Mouse (Mus musculus): ENCODE measurements around the gene Lamtor4. TPM values are rescaled to one million over a fixed set of nuclear protein-coding genes. Genes with fewer than 3 reads are reported as not detected.

Gene Lamtor4
- polyA plus RNA-seq, 1 experiment from 2014 or later: 71.9 TPM

DNA sequence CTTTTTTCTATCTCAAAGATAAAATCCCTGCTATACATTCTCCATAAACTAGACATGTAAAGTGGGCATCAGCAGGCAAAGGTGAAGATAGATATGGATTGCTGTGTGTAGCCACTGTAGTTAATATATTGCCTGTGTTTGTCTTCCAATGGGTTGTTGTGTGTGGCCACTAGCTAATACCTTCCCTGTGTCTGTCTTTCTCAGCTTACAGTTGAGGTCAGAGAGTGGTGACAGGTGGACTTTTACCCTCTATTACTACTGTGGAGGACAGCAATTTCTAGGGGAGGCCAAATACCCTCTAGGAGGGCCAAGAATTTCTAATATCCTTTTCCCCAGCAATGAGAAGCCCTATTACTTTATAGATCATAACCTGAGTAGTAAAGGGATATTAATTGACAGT, 21.1 kb upstream of the Lamtor4 start:
- H3K9me3 ChIP-seq: no peaks in the 10 kb centered on the region
- no peaks in the 10 kb centered on the region for H3K36me3 ChIP-seq
- no peak for ATAC-seq (ENCODE audit: insufficient read depth, low FRiP score, low read depth)
- H3K27me3 ChIP-seq (replicated peaks): no peaks in the 10 kb centered on the region
- no peak overlapping the region for H3K4me3 ChIP-seq (replicated peaks)
- no peaks in the 10 kb centered on the region for H3K4me1 ChIP-seq
- no peak overlapping the region for H3K27ac ChIP-seq
- no peak overlapping the region for H3K9ac ChIP-seq
- H3K4me2 ChIP-seq: no peak overlapping the region

DNA sequence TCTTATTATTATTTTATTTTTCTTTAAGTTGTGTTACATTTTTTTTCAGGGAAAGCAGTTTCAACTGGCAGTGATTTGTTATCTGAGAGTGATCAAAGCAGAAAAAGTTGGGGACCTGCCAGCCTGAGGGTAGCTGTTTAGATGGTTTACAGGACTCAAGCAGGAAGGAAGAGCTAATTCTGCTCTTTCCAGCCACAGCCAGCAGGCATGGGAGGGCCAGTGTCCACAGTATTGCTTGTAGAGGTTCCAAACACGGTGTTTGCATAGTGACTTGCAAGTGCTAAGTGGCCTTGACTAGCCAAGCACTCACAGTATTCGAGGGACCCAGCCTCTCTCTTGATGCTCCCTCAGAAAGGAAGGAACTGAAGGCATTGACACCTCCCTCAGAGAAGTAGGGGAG, 13.8 kb upstream of the Lamtor4 start:
- H3K9ac ChIP-seq: no peak overlapping the region
- no peaks in the 10 kb centered on the region for H3K27me3 ChIP-seq (replicated peaks)
- no peak for ATAC-seq (ENCODE audit: insufficient read depth, low FRiP score, low read depth)
- no peak overlapping the region for H3K4me2 ChIP-seq
- no peaks in the 10 kb centered on the region for H3K36me3 ChIP-seq
- no peaks in the 10 kb centered on the region for H3K9me3 ChIP-seq
- H3K27ac ChIP-seq: no peak overlapping the region
- H3K4me3 ChIP-seq (replicated peaks): no peak overlapping the region
- 25% methylated on average over 2 of the region's 2 CpGs for WGBS
- H3K4me1 ChIP-seq: no peaks in the 10 kb centered on the region

DNA sequence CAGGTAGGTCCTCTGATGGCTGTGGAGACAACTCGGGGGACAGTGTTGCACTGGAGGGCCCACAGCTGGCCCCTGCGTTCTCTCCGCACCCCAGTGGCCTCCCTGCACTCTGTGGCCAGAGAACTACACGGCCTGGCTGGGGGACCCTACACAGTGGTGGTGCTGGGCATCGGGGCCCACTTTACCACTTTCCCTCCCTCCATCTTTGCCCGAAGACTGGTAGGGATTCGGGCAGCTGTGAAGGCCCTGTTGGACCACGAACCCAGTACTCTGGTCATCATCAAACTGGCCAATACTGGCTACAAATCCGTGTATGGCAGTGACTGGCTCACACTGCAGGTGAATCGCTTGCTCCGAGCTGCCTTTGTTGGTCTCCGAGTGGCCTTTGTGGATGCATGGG, 4.1 kb upstream of the Lamtor4 start:
- H3K9ac ChIP-seq: no peak overlapping the region
- H3K27me3 ChIP-seq (replicated peaks): no peaks in the 10 kb centered on the region
- no peaks in the 10 kb centered on the region for H3K9me3 ChIP-seq
- H3K27ac ChIP-seq: no peak overlapping the region
- no peaks in the 10 kb centered on the region for H3K36me3 ChIP-seq
- 82% methylated on average over 12 of the region's 12 CpGs for WGBS
- ATAC-seq (ENCODE audit: insufficient read depth, low FRiP score, low read depth): no peak
- peaks cover 7% of the 10 kb centered on the region for H3K4me1 ChIP-seq
- no peak overlapping the region for H3K4me2 ChIP-seq
- H3K4me3 ChIP-seq (replicated peaks): no peak overlapping the region

- ATAC-seq (ENCODE audit: insufficient read depth, low FRiP score, low read depth): no peak
- no peaks in the 10 kb centered on the region for H3K27me3 ChIP-seq (replicated peaks)
- no peak overlapping the region for H3K9ac ChIP-seq
- no peak overlapping the region for H3K4me2 ChIP-seq
- H3K9me3 ChIP-seq: no peaks in the 10 kb centered on the region
- H3K4me1 ChIP-seq: peaks cover 12% of the 10 kb centered on the region
- no peak overlapping the region for H3K4me3 ChIP-seq (replicated peaks)
- H3K27ac ChIP-seq: no peak overlapping the region
- WGBS: 91% methylated on average over 3 of the region's 3 CpGs
- no peaks in the 10 kb centered on the region for H3K36me3 ChIP-seq
Observed at GRCm38 (mm10) chr5:138253061-138253460, 2.2 kb upstream of the Lamtor4 start.

GRCm38 (mm10) chr5:138256094-138256467, 799 bp downstream of the Lamtor4 start:
- Histone ChIP-seq H3K27me3 (replicated peaks) (no peaks in the 10 kb centered on the region), H3K9ac (peak overlapping the region; percentile 73), H3K36me3 (peaks cover 12% of the 10 kb centered on the region; the same call in 1 of the 2 replicates), H3K4me3 (replicated peaks) (peak overlapping the region; percentile 87), H3K27ac (peak overlapping the region; percentile 90), H3K4me1 (peaks cover 12% of the 10 kb centered on the region), H3K4me2 (peak overlapping the region; percentile 87), H3K9me3 (no peaks in the 10 kb centered on the region)
- 16% methylated on average over 7 of the region's 7 CpGs for WGBS
- no peak for ATAC-seq (ENCODE audit: insufficient read depth, low FRiP score, low read depth)

- H3K27ac ChIP-seq: peak overlapping the region; percentile 36; the same call in 1 of the 2 replicates
- peaks cover 21% of the 10 kb centered on the region; the same call in 1 of the 2 replicates for H3K36me3 ChIP-seq
- H3K4me3 ChIP-seq (replicated peaks): no peak overlapping the region
- no peak overlapping the region for H3K9ac ChIP-seq
- ATAC-seq (ENCODE audit: insufficient read depth, low FRiP score, low read depth): no peak
- 81% methylated on average over 10 of the region's 10 CpGs for WGBS
- no peaks in the 10 kb centered on the region for H3K9me3 ChIP-seq
- H3K4me2 ChIP-seq: no peak overlapping the region
- no peaks in the 10 kb centered on the region for H3K27me3 ChIP-seq (replicated peaks)
- peaks cover 16% of the 10 kb centered on the region for H3K4me1 ChIP-seq
Observed at GRCm38 (mm10) chr5:138256966-138257584, 1.8 kb downstream of the Lamtor4 start.

DNA sequence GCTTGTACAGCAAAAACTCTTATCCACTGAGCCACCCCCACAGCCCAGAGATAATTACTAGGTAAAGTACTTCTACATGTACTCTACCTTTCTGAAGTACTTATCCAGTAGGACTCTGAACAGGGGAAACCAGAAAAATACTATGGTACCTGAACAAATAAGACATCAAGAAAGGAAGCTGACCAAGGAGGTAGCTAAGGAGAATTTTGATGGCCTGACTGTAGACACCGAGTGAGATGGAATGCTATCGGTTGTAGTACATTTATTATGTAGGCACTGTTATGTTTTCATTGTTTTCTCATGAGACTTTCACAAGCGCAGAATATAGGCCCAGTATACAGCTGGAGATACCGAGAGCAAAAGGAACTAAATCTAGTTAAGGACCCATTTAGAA, 2.3 kb downstream of the Lamtor4 start:
- Histone ChIP-seq H3K9ac (no peak overlapping the region), H3K36me3 (peaks cover 21% of the 10 kb centered on the region; the same call in 1 of the 2 replicates), H3K4me2 (no peak overlapping the region), H3K9me3 (no peaks in the 10 kb centered on the region), H3K4me3 (replicated peaks) (no peak overlapping the region), H3K4me1 (peaks cover 21% of the 10 kb centered on the region), H3K27me3 (replicated peaks) (no peaks in the 10 kb centered on the region), H3K27ac (no peak overlapping the region)
- WGBS: 90% methylated on average over 4 of the region's 4 CpGs
- no peak for ATAC-seq (ENCODE audit: insufficient read depth, low FRiP score, low read depth)

GRCm38 (mm10) chr5:138258078-138258477, 2.8 kb downstream of the Lamtor4 start:
- WGBS: 73% methylated on average over 3 of the region's 3 CpGs
- H3K36me3 ChIP-seq: peaks cover 21% of the 10 kb centered on the region; the same call in 1 of the 2 replicates
- no peak for ATAC-seq (ENCODE audit: insufficient read depth, low FRiP score, low read depth)

DNA sequence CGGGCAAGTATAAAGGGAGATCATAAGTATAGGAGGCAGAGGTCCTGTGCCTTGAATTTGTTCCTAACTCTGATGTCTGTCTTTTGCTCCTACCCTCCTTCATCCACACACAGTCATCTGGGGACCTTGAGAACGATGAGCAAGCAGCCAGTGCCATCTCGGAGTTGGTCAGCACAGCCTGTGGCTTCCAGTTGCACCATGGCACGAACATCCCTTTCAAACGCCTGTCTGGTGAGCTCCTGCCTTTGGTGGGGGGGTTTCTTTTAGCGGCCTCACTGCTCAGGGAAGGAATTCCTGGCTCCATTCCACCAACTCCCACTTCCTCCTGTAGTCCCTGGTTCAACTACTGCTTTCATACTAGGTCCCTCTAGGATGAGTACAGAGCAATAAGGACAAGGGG, 3.3 kb downstream of the Lamtor4 start:
- Histone ChIP-seq H3K27ac (no peak overlapping the region), H3K4me3 (replicated peaks) (no peak overlapping the region), H3K9me3 (no peaks in the 10 kb centered on the region), H3K9ac (no peak overlapping the region), H3K27me3 (replicated peaks) (no peaks in the 10 kb centered on the region), H3K4me2 (no peak overlapping the region), H3K4me1 (peaks cover 28% of the 10 kb centered on the region), H3K36me3 (peaks cover 21% of the 10 kb centered on the region; the same call in 1 of the 2 replicates)
- no peak for ATAC-seq (ENCODE audit: insufficient read depth, low FRiP score, low read depth)
- 78% methylated on average over 6 of the region's 6 CpGs for WGBS

More at GRCm38 (mm10) chr5:138258078-138258477, 2.8 kb downstream of the Lamtor4 start:
- Histone ChIP-seq H3K27ac (no peak overlapping the region), H3K4me1 (peaks cover 26% of the 10 kb centered on the region), H3K4me2 (no peak overlapping the region), H3K27me3 (replicated peaks) (no peaks in the 10 kb centered on the region), H3K4me3 (replicated peaks) (no peak overlapping the region), H3K9me3 (no peaks in the 10 kb centered on the region), H3K9ac (no peak overlapping the region)

DNA sequence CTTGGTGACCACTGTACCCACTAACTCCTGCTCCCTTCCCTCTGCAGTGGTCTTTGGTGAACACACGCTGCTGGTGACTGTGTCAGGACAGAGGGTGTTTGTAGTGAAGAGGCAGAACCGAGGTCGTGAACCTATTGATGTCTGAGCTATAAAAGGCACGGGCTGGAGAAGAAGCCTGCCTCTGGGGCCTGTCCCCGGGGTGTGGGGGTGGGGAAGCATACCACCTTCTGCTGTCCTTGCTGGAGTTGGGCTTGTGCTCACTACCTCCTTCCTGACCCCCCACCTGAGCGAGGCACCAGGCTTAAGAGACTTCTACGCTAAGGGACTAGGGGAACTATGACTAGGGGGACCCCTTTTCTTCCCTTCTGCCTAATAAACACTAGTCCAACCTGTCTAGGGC, 3.7 kb downstream of the Lamtor4 start:
- Histone ChIP-seq H3K9me3 (no peaks in the 10 kb centered on the region), H3K4me2 (no peak overlapping the region), H3K4me1 (peaks cover 28% of the 10 kb centered on the region), H3K36me3 (peaks cover 21% of the 10 kb centered on the region; the same call in 1 of the 2 replicates), H3K9ac (no peak overlapping the region), H3K4me3 (replicated peaks) (no peak overlapping the region), H3K27ac (no peak overlapping the region), H3K27me3 (replicated peaks) (no peaks in the 10 kb centered on the region)
- WGBS: 70% methylated on average over 7 of the region's 7 CpGs
- no peak for ATAC-seq (ENCODE audit: insufficient read depth, low FRiP score, low read depth)

DNA sequence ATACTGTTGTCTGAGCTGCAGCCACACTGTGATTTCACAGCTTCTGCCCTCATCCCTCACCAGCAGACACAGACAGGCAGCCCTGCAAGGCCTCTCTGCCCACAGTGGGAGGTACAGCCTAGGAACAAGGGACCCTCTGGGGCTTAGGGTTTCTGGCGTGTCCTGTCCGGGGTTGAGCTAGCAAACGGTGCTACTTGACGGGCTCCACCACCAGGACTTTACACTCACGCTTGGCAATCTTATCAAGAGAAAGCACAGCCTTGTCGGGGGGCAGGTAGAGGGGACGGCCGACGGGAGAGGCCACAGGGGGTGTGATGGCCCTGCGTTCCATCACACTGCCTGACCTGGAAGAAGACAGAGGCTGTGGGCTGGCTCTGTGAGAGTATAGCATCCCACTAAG, 4.8 kb downstream of the Lamtor4 start:
- WGBS: 72% methylated on average over 10 of the region's 10 CpGs
- Histone ChIP-seq H3K9me3 (no peaks in the 10 kb centered on the region), H3K27me3 (replicated peaks) (no peaks in the 10 kb centered on the region), H3K4me2 (no peak overlapping the region), H3K4me3 (replicated peaks) (no peak overlapping the region), H3K27ac (no peak overlapping the region), H3K9ac (no peak overlapping the region), H3K4me1 (peaks cover 27% of the 10 kb centered on the region), H3K36me3 (peaks cover 21% of the 10 kb centered on the region; the same call in 1 of the 2 replicates)
- no peak for ATAC-seq (ENCODE audit: insufficient read depth, low FRiP score, low read depth)

- no peak for ATAC-seq (ENCODE audit: insufficient read depth, low FRiP score, low read depth)
- H3K36me3 ChIP-seq: peaks cover 21% of the 10 kb centered on the region; the same call in 1 of the 2 replicates
- peaks cover 27% of the 10 kb centered on the region for H3K4me1 ChIP-seq
- H3K9me3 ChIP-seq: no peaks in the 10 kb centered on the region
- H3K27ac ChIP-seq: no peak overlapping the region
- 67% methylated on average over 11 of the region's 11 CpGs for WGBS
- H3K4me2 ChIP-seq: no peak overlapping the region
- no peak overlapping the region for H3K4me3 ChIP-seq (replicated peaks)
- H3K27me3 ChIP-seq (replicated peaks): no peaks in the 10 kb centered on the region
- H3K9ac ChIP-seq: no peak overlapping the region
Observed at GRCm38 (mm10) chr5:138260834-138261233, 5.6 kb downstream of the Lamtor4 start.

Data from stomach, embryonic 15.5 days (tissue).